Mouse (Mus musculus): Measurements from ENCODE around the gene Ier5.

The Ier5 gene

DNA sequence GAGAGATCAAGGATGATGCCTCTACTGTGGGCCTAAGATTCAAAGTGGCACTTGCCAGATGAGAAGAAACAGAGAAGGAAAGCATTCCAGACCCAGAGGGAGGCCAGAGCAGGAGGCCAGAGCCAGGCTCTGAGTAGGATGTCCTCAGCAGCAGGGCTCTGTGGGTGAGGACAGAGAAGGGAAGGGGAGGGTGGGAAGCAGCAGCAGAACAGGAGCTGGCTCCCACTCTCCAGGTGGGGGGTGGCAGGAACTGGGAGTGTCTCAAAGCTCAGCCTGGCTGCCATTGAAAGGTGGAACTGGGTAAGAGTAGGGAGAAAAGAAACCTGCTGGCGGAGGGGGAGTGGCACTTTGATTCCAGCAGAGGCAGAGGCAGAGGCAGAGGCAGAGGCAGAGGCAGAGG lies 46.1 kb downstream of the Ier5 start:
- DNase-seq (ENCODE audit: low spot score): no peak

GRCm38 (mm10) chr1:155052761-155053166 lies 46.7 kb downstream of the Ier5 start:
- no peak for DNase-seq (ENCODE audit: low spot score)

DNA sequence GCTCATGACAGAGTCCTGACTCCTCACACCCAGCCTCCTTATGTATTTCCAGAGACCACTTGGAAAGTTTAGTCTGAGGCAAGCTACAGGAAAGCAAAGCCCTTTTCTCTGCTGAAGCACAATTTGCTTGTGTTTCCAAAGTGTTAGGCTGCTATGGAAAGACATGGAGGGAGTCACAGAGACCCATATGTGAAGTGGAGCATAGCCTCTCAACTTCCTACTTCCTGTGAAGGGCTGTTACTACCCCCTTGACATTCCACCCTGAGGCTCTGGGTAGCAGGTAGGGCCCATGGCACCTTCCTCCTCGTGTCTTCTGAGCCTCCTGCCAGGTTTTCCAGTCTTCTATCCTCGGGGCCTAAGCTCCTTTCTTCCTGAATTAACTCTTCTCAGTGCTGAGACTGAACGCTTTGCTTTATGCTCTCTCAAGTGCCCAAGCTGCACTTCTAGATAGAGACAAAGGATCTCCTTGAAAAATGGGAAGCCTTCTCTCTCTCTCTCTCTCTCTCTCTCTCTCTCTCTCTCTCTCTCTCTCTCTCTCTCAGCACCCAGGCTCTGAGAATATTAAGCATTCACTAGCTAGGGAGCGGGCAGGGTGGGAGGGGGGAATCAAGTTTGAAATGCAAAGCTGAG lies 47.2 kb downstream of the Ier5 start:
- no peak for DNase-seq (ENCODE audit: low spot score)

GRCm38 (mm10) chr1:155051701-155052127 lies 47.7 kb downstream of the Ier5 start:
- no peak for DNase-seq (ENCODE audit: low spot score)

DNA sequence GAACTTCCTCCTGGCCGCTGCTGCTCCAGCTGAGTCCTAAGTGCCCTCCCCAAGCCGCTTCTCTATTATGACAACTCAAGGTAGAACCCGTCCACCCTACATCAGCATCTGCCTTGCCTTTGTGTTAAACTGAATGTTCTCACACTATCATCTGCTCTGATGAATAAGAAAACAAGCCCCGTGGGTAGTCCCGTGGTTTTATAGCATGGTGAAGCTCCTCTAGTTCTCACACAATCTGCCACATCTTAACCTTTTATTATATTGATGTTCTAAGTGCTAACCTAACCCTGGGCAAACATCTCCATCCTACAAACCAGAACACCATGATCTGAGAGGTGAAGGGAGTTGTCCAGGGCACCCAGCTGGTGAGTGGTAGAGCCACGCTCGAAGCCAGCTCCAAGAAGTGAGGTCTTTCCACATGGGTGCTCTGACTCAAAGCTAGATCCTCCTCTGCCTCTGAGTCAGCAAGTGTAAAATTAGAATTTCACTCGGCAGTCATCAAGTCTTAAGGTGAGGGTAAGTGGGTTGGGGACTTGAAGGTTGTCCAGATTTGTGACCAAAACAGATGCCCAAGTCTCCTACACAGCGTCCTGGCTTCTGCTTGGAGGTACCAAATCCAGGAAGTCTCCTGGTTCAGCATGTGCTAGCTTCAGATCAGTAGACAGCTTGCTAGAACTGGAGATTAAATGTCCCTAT lies 48.4 kb downstream of the Ier5 start:
- DNase-seq (ENCODE audit: low spot score): peak; percentile 51

DNA sequence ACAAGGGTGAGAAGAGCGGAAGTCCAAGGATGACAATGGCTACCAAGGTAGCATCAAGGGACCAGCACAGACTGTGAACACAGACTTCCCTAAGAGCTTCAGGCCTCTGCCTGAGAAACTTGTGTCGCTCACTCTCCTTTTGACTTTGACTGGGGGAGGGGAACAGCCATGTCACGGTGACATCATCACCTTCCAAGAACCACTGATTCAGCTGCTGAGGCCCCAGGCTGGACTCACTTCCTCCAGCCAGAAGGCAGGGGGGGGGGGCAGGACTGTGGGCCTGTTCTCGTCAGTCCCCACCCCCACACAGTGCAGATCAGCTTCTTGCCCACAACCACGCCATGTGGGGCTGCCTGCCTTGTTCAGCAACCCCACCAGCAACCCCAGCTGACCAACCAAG lies 49.3 kb downstream of the Ier5 start:
- peak; percentile 67 for DNase-seq (ENCODE audit: low spot score)

GRCm38 (mm10) chr1:155048947-155049346 lies 50.5 kb downstream of the Ier5 start:
- DNase-seq (ENCODE audit: low spot score): peak; percentile 87

All from T-cell, adult 2 months (primary cell).